Mouse (Mus musculus) hindbrain, postnatal 0 days (tissue): ENCODE data around the gene Gsta2. TPM values are rescaled to one million over a fixed set of nuclear protein-coding genes. Genes with fewer than 3 reads are reported as not detected.
A peak's percentile ranks its signal among the peaks of the same experiment; 100 is the strongest.

Experiments used
- ATAC-seq: fragments of 200-750 bp; cut with Nextera tagmentation; 2 replicates; pipeline ENCODE4 v1.8.0; 2017; ENCODE audit warnings: mild to moderate bottlenecking, moderate TSS enrichment, moderate library complexity
- DNase-seq: peaks from one replicate; pipeline ENCODE4 v3.0.0-alpha.2; 2015; ENCODE audit warnings: low spot score
- H3K27ac ChIP-seq: fragments of 300-500 bp; sonication (generic); 2 replicates; pipeline ENCODE4 v1.5.1; 2014; ENCODE audit warnings: mild to moderate bottlenecking
- H3K27me3 ChIP-seq: fragments of 300-500 bp; sonication (generic); 2 replicates; pipeline ENCODE4 v1.6.1; 2014; ENCODE audit warnings: low read length, mixed read lengths; ENCODE audit not compliant: insufficient read depth
- H3K36me3 ChIP-seq: fragments of 300-500 bp; sonication (generic); 2 replicates; pipeline ENCODE4 v1.6.1; 2014; ENCODE audit warnings: low read length, mixed read lengths; ENCODE audit not compliant: insufficient read depth
- H3K4me1 ChIP-seq: fragments of 300-500 bp; sonication (generic); 2 replicates; pipeline ENCODE4 v1.6.1; 2014; ENCODE audit warnings: antibody characterized with exemption, low read length, mixed read lengths; ENCODE audit not compliant: insufficient read depth
- H3K4me2 ChIP-seq: fragments of 300-500 bp; sonication (generic); 2 replicates; pipeline ENCODE4 v1.6.1; 2014; ENCODE audit warnings: low read depth, mild to moderate bottlenecking, low read length, moderate library complexity, mixed read lengths
- H3K4me3 ChIP-seq: fragments of 300-500 bp; sonication (generic); 2 replicates; pipeline ENCODE4 v1.5.1; 2014; ENCODE audit warnings: low read length
- H3K9ac ChIP-seq: fragments of 300-500 bp; sonication (generic); replicated peaks from 2 replicates; pipeline ENCODE4 v1.6.1; 2014; ENCODE audit warnings: mild to moderate bottlenecking, low read length, moderate library complexity, mixed read lengths
- H3K9me3 ChIP-seq: fragments of 300-500 bp; sonication (generic); 2 replicates; pipeline ENCODE4 v1.6.1; 2016; ENCODE audit warnings: low read length, mixed read lengths
- CTCF ChIP-seq: IDR thresholded peaks from 2 replicates; pipeline ENCODE4 v1.5.1; 2016; ENCODE audit warnings: antibody characterized with exemption, control low read depth, low read depth
- WGBS: fragments of 180-500 bp; shearing (Covaris S2); extraction: QIAGEN DNeasy Blood & Tissue Kit; methylation state at CpG from one replicate; pipeline ENCODE4 v1.1.7; 2014; 5-methylcytosine and 5-hydroxymethylcytosine counted together
- polyA plus RNA-seq: library from polyadenylated mRNA; unstranded; fragments of >200 nt; fragmentation: Nextera tagmentation; extraction: Ambion mirVana; gene quantifications from 2 replicates; pipeline ENCODE4 v1.2.1, GENCODE M21; 2015
- total RNA-seq: library from RNA; depleted of rRNA; stranded (reverse); fragments of >200 nt; gene quantifications from 2 replicates; pipeline ENCODE4 v1.2.3, GENCODE M21; 2014

Gsta2 gene
- total and polyA plus RNA-seq, 2 experiments from 2014 or later, result not detected

DNA sequence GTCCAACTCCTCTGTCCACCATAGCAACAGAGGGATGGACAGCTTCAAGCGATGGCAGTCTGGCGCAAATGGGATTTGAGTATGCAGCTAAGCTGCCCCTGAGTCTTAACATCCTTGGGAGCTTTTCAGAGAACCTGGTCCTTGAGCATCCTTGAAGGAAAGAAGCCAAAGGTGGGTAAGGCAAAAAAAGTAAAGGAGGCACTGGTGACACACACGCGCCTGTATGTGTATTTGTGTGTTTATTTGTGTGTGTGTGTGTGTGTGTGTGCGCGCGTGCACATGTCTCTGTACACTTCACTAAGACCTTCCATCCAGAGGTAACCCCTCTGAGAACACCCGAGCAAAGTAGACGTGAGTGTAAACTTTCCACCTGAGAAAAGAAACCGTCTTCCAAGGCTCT is 38.2 kb upstream of the Gsta2 start:
- DNase-seq, result no peak
- 94% methylated on average over 10 of the region's 10 CpGs for WGBS
- no peaks in the 10 kb centered on the region for H3K36me3 ChIP-seq

GRCm38 (mm10) chr9:78389981-78390380 is 34.4 kb upstream of the Gsta2 start:
- ATAC-seq (no peak), DNase-seq (no peak)
- WGBS, result 50% methylated on average over 5 of the region's 5 CpGs
- no peaks in the 10 kb centered on the region for H3K36me3 ChIP-seq
- no peaks in the 10 kb centered on the region for H3K9me3 ChIP-seq
- H3K27ac ChIP-seq, result no peak overlapping the region
- H3K4me1 ChIP-seq, result no peaks in the 10 kb centered on the region
- no peak overlapping the region for H3K9ac ChIP-seq
- H3K4me3 ChIP-seq, result no peak overlapping the region
- no peak overlapping the region for H3K4me2 ChIP-seq
- TF ChIP-seq CTCF, result no peak
- H3K27me3 ChIP-seq, result peaks cover 16% of the 10 kb centered on the region

More for the DNA sequence above, 38.2 kb upstream of the Gsta2 start:
- Histone ChIP-seq H3K27ac (no peak overlapping the region), H3K4me1 (no peaks in the 10 kb centered on the region), H3K4me3 (no peak overlapping the region), H3K4me2 (no peak overlapping the region), H3K27me3 (peaks cover 33% of the 10 kb centered on the region), H3K9ac (no peak overlapping the region), H3K9me3 (no peaks in the 10 kb centered on the region)
- TF ChIP-seq CTCF, result no peak
- ATAC-seq, result no peak

DNA sequence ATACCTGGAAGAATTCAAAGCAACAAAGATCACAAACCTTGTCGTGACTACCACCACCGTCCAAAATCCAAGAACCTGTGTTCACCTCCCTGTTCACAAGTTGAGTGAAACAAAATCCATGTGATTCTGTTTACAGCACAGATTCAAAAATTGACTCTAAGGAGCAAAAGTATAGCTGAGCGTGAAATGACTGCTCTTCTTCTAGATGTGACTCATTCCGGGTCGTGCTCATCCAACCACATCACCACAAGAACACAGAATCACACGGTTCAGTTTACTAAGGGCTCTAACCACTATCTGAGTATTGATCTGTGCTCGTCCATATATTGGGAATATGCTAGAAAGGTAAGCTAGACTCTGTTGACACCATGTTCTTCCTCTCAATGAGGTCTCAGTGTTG is 31.4 kb upstream of the Gsta2 start:
- Histone ChIP-seq H3K9ac (no peak overlapping the region), H3K4me2 (no peak overlapping the region), H3K4me3 (no peak overlapping the region), H3K27ac (no peak overlapping the region), H3K36me3 (no peaks in the 10 kb centered on the region), H3K9me3 (no peaks in the 10 kb centered on the region), H3K27me3 (no peaks in the 10 kb centered on the region), H3K4me1 (no peaks in the 10 kb centered on the region)
- DNase-seq (no peak), ATAC-seq (no peak)
- TF ChIP-seq CTCF, result no peak
- WGBS, result 83% methylated on average over 7 of the region's 7 CpGs

DNA sequence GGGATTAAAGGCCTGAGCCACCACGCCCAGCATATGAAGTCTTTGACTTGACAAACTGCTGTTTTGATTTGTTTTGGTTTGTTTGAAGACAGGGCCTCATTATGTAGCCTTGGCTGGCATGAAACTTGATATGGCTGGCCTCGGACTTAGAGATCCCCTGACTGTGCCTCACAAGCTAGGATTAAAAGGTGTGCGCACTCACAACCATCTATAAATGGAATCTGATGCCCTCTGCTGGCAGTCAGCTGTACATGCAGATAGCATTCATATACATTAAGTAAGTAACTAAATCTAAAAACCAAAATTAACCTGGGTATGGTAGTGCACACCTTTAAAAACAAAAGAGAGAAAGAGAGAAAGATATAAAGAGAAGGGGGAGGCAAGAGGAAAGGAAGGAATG is 30.3 kb upstream of the Gsta2 start:
- TF ChIP-seq CTCF, result peak; percentile 62
- H3K4me1 ChIP-seq, result no peaks in the 10 kb centered on the region
- H3K4me3 ChIP-seq, result no peak overlapping the region
- DNase-seq, result peak; percentile 26
- no peak for ATAC-seq
- no peaks in the 10 kb centered on the region for H3K27me3 ChIP-seq
- H3K9ac ChIP-seq, result no peak overlapping the region
- no peaks in the 10 kb centered on the region for H3K36me3 ChIP-seq
- H3K27ac ChIP-seq, result no peak overlapping the region
- H3K9me3 ChIP-seq, result no peaks in the 10 kb centered on the region
- WGBS, result 52% methylated on average over 3 of the region's 3 CpGs
- no peak overlapping the region for H3K4me2 ChIP-seq

DNA sequence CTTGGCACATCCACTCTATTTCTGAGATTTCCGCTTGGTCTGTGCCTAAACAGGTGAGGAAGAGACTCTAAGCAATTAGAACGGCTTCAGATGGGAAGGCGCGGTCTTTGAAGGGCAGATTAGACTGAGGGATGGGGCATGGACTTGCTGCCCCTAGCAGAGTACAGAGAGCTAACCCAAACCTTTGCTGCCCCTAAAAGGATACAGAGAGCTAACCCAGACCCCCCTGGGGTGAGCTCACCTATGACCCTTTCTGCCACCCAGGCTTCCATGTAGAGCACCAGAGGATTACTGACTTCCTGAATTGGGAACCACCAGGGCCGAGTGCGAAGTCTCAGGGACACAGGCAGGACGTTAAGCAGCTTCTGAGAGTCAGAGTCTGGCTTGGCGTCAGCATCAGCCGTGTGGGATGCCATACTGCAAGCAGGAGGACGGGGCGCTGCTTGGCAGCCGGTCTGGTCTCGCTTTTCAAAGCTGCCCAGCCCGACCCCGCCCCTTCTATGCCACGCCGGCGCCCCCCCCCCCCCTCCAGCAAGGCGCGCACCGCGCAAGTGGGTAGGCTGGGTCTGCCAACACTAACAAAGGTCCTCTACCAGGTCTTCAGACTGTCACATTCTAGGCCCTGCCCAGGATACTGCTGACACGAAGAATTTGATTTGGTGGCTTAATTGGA is 22.7 kb upstream of the Gsta2 start, which contains the start of gene Ooep:
Gene Ooep (minus strand): TSS at position 613 of the 673 bp plus-strand sequence.
- H3K27ac ChIP-seq, result peak within 1 kb of the TSS; percentile 54; the same call in 1 of the 2 replicates
- no peaks in the 10 kb centered on the region for H3K36me3 ChIP-seq
- peak within 1 kb of the TSS; percentile 26 for H3K4me3 ChIP-seq
- peak within 1 kb of the TSS; percentile 65 for H3K4me2 ChIP-seq
- no peaks in the 10 kb centered on the region for H3K9me3 ChIP-seq
- no peaks in the 10 kb centered on the region for H3K27me3 ChIP-seq
- WGBS, result 1% methylated on average over 23 of the region's 23 CpGs
- TF ChIP-seq CTCF, result peak; percentile 50
- peak within 1 kb of the TSS; percentile 53 for H3K9ac ChIP-seq
- ATAC-seq (peak; percentile 95), DNase-seq (peak; percentile 84)
- H3K4me1 ChIP-seq, result no peaks in the 10 kb centered on the region

DNA sequence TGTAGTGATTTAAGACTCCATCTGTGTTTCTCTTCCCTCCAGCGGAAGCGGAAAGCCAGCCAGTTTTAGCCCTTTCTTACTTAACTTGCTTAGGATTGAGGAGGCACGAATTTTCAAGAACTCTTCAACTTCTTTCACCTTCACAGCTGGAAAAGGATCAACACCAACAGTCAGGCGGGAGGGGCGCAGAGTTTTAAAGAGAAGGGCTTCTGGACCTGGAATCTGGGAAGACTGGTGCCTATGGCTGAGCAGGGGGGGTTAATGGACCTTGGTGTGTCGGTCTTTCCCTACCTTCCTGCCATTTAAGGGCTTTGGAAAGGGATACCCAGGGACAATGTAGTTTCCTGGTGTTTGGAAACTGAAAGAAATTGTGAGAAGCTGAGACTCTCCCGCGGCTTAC is 22.0 kb upstream of the Gsta2 start:
- H3K27ac ChIP-seq, result peak overlapping the region; percentile 54; the same call in 1 of the 2 replicates
- H3K9ac ChIP-seq, result peak overlapping the region; percentile 53; the same call in 1 of the 2 replicates
- H3K4me3 ChIP-seq, result peak overlapping the region; percentile 26
- peak overlapping the region; percentile 65 for H3K4me2 ChIP-seq
- no peaks in the 10 kb centered on the region for H3K27me3 ChIP-seq
- ATAC-seq (no peak), DNase-seq (no peak)
- no peaks in the 10 kb centered on the region for H3K4me1 ChIP-seq
- H3K36me3 ChIP-seq, result no peaks in the 10 kb centered on the region
- TF ChIP-seq CTCF, result no peak
- no peaks in the 10 kb centered on the region for H3K9me3 ChIP-seq
- WGBS, result 31% methylated on average over 8 of the region's 8 CpGs

GRCm38 (mm10) chr9:78375486-78375885 is 19.9 kb upstream of the Gsta2 start:
- Histone ChIP-seq H3K9me3 (no peaks in the 10 kb centered on the region), H3K4me2 (no peak overlapping the region), H3K9ac (no peak overlapping the region), H3K4me3 (no peak overlapping the region), H3K27me3 (no peaks in the 10 kb centered on the region), H3K4me1 (no peaks in the 10 kb centered on the region), H3K36me3 (no peaks in the 10 kb centered on the region), H3K27ac (no peak overlapping the region)
- DNase-seq (no peak), ATAC-seq (no peak)
- no peak for TF ChIP-seq CTCF
- WGBS, result 85% methylated on average over 4 of the region's 4 CpGs
